Mouse (Mus musculus) CH12.LX (cell line): ENCODE data around the gene BC107364. TPM values are rescaled to one million over a fixed set of nuclear protein-coding genes. Genes with fewer than 3 reads are reported as not detected.

ENCODE experiments used
- DNase-seq: peaks from one replicate; pipeline ENCODE4 v3.0.0-alpha.2; 2013; ENCODE audit errors: extremely low read depth
- H3K27ac ChIP-seq: 2 replicates; pipeline ENCODE4 v1.5.1; 2012; ENCODE audit warnings: low read depth, mild to moderate bottlenecking, control low read depth, moderate library complexity; ENCODE audit not compliant: insufficient read depth
- H3K27me3 ChIP-seq: replicated peaks from 2 replicates; pipeline ENCODE3; 2012; ENCODE audit warnings: inconsistent platforms
- H3K36me3 ChIP-seq, 2 experiments: replicated peaks in 1 of 2; 2 replicates each; pipeline versions ENCODE3 to v1.6.1; 2012; ENCODE audit warnings: inconsistent platforms in 1 of 2, low read length in 1 of 2, mild to moderate bottlenecking in 1 of 2, mixed read lengths in 1 of 2, moderate library complexity in 1 of 2; ENCODE audit not compliant: control insufficient read depth in 1 of 2, insufficient read depth in 1 of 2
- H3K4me1 ChIP-seq, 2 experiments: 2 replicates each; pipeline ENCODE4 v1.6.1; 2012; ENCODE audit warnings: inconsistent platforms in 1 of 2, moderate library complexity in 1 of 2; ENCODE audit not compliant: insufficient read depth in 2 of 2, control insufficient read depth in 1 of 2
- H3K4me2 ChIP-seq: 2 replicates; pipeline ENCODE4 v1.6.1; 2012; ENCODE audit warnings: low read depth, mild to moderate bottlenecking, control low read depth; ENCODE audit not compliant: poor library complexity, insufficient read depth, severe bottlenecking
- H3K4me3 ChIP-seq, 3 experiments: fragments of 150-350 bp in 1 of 3; sonication (generic) in 1 of 3; replicated peaks in 1 of 3; 2 replicates each; pipeline versions ENCODE3 to v1.5.1; 2011 to 2012; ENCODE audit warnings: low read depth in 2 of 3, low read length in 2 of 3, mild to moderate bottlenecking in 2 of 3, moderate library complexity in 2 of 3, control low read depth in 1 of 3, improper control_type of control experiment in 1 of 3, inconsistent platforms in 1 of 3, mixed read lengths in 1 of 3; ENCODE audit not compliant: poor library complexity in 1 of 3
- H3K79me2 ChIP-seq: replicated peaks from 2 replicates; pipeline ENCODE4 v1.6.1; 2012; ENCODE audit warnings: mild to moderate bottlenecking, moderate library complexity; ENCODE audit not compliant: control insufficient read depth, poor library complexity, insufficient read depth, severe bottlenecking; ENCODE audit errors: extremely low read depth
- H3K9ac ChIP-seq: 2 replicates; pipeline ENCODE4 v1.6.1; 2012; ENCODE audit warnings: low read depth, mild to moderate bottlenecking, control low read depth, moderate library complexity; ENCODE audit not compliant: insufficient read depth
- H3K9me3 ChIP-seq: replicated peaks from 2 replicates; pipeline ENCODE3; 2012; ENCODE audit warnings: low read length, inconsistent platforms, mixed read lengths
- CHD2 ChIP-seq: IDR thresholded peaks from 2 replicates; pipeline ENCODE4 v1.6.1; 2011; ENCODE audit warnings: low read length, improper control_type of control experiment
- ELF1 ChIP-seq: IDR thresholded peaks from 2 replicates; pipeline ENCODE4 v1.6.1; 2014; ENCODE audit warnings: low read depth, mild to moderate bottlenecking, inconsistent platforms, low read length, improper control_type of control experiment
- ETS1 ChIP-seq: conservative IDR thresholded peaks from 2 replicates; pipeline ENCODE4 v1.6.1; 2012; ENCODE audit warnings: low read depth, mild to moderate bottlenecking, inconsistent platforms, low read length, improper control_type of control experiment, moderate library complexity
- GABPA ChIP-seq: IDR thresholded peaks from 2 replicates; pipeline ENCODE4 v1.6.1; 2012; ENCODE audit warnings: low read depth, low read length, improper control_type of control experiment, inconsistent platforms; ENCODE audit not compliant: insufficient replicate concordance
- HCFC1 ChIP-seq: IDR thresholded peaks from 2 replicates; pipeline ENCODE4 v1.6.1; 2012; ENCODE audit warnings: low read depth, mild to moderate bottlenecking, inconsistent platforms, low read length, improper control_type of control experiment
- KAT2A ChIP-seq: IDR thresholded peaks from 2 replicates; pipeline ENCODE4 v1.6.1; 2012; ENCODE audit warnings: low read length, improper control_type of control experiment, inconsistent platforms; ENCODE audit not compliant: insufficient replicate concordance
- MAX ChIP-seq: IDR thresholded peaks from 2 replicates; pipeline ENCODE4 v1.6.1; 2011; ENCODE audit warnings: low read length, improper control_type of control experiment
- MAZ ChIP-seq: IDR thresholded peaks from 2 replicates; pipeline ENCODE4 v1.6.1; 2012; ENCODE audit warnings: low read depth, mild to moderate bottlenecking, inconsistent platforms, low read length, improper control_type of control experiment, moderate library complexity
- MXI1 ChIP-seq: IDR thresholded peaks from 2 replicates; pipeline ENCODE4 v1.6.1; 2011; ENCODE audit warnings: mild to moderate bottlenecking, low read depth, low read length, improper control_type of control experiment
- MYC ChIP-seq: IDR thresholded peaks from 2 replicates; pipeline ENCODE4 v1.6.1; 2011; ENCODE audit warnings: low read depth, mild to moderate bottlenecking, improper control_type of control experiment, low read length
- NELFE ChIP-seq: IDR thresholded peaks from 2 replicates; pipeline ENCODE4 v1.6.1; 2011; ENCODE audit warnings: low read depth, low read length, improper control_type of control experiment
- NRF1 ChIP-seq: IDR thresholded peaks from 2 replicates; pipeline ENCODE4 v1.6.1; 2014; ENCODE audit warnings: low read depth, mild to moderate bottlenecking, inconsistent platforms, low read length, improper control_type of control experiment, moderate library complexity
- POLR2A ChIP-seq: IDR thresholded peaks from 2 replicates; pipeline ENCODE4 v1.6.1; 2011; ENCODE audit warnings: low read depth, mild to moderate bottlenecking, improper control_type of control experiment, low read length
- RAD21 ChIP-seq: IDR thresholded peaks from 2 replicates; pipeline ENCODE4 v1.6.1; 2011; ENCODE audit warnings: low read depth, mild to moderate bottlenecking, low read length, improper control_type of control experiment, moderate library complexity
- RCOR1 ChIP-seq: conservative IDR thresholded peaks from 2 replicates; pipeline ENCODE4 v1.6.1; 2012; ENCODE audit warnings: low read depth, mild to moderate bottlenecking, inconsistent platforms, low read length, improper control_type of control experiment
- SIN3A ChIP-seq: IDR thresholded peaks from 2 replicates; pipeline ENCODE4 v1.6.1; 2012; ENCODE audit warnings: low read length, improper control_type of control experiment, inconsistent platforms
- TBP ChIP-seq: conservative IDR thresholded peaks from 2 replicates; pipeline ENCODE4 v1.6.1; 2011; ENCODE audit warnings: low read depth, low read length, improper control_type of control experiment
- TCF12 ChIP-seq: IDR thresholded peaks from 2 replicates; pipeline ENCODE4 v1.6.1; 2014; ENCODE audit warnings: low read depth, mild to moderate bottlenecking, inconsistent platforms, low read length, improper control_type of control experiment
- USF1 ChIP-seq: IDR thresholded peaks from 2 replicates; pipeline ENCODE4 v1.6.1; 2014; ENCODE audit warnings: low read depth, mild to moderate bottlenecking, inconsistent platforms, low read length, improper control_type of control experiment
- ZC3H11A ChIP-seq: IDR thresholded peaks from 2 replicates; pipeline ENCODE4 v1.6.1; 2012; ENCODE audit warnings: low read depth, mild to moderate bottlenecking, inconsistent platforms, low read length, improper control_type of control experiment
- ZKSCAN1 ChIP-seq: IDR thresholded peaks from 2 replicates; pipeline ENCODE4 v1.6.1; 2012; ENCODE audit warnings: low read depth, inconsistent platforms, low read length, improper control_type of control experiment, borderline replicate concordance
- ZMIZ1 ChIP-seq: IDR thresholded peaks from 2 replicates; pipeline ENCODE4 v1.6.1; 2012; ENCODE audit warnings: low read depth, mild to moderate bottlenecking, inconsistent platforms, low read length, improper control_type of control experiment
- dilution Hi-C: fragments of 300-500 bp; cut with MboI; formaldehyde crosslinking; loops from 2 replicates; pipeline ENCODE4 v1.14.3; 2020; ENCODE audit warnings: low sequenced_read_pairs; ENCODE audit not compliant: extremely low pct_unique_long_range_greater_than_20kb, extremely low pct_ligation_motif_present
- in situ Hi-C: fragments of 300-500 bp; cut with MboI; formaldehyde crosslinking; loops from 3 replicates; pipeline ENCODE4 v1.14.3; 2019; ENCODE audit warnings: low sequenced_read_pairs, low pct_ligation_motif_present, low pct_unique_long_range_greater_than_20kb, mixed read lengths
- polyA plus RNA-seq: library from polyadenylated mRNA; unstranded; fragments of >175 nt; gene quantifications from 2 replicates; pipeline ENCODE4 v1.2.1, GENCODE M21; 2012; ENCODE audit warnings: low read depth; ENCODE audit not compliant: insufficient read length
- total RNA-seq, 2 experiments: library from RNA; depleted of rRNA; stranded (reverse); fragments of 300-350 nt in 1 of 2; fragments of >200 nt in 1 of 2; gene quantifications; 2 replicates each; pipeline ENCODE4 v1.2.3; 2012 to 2014

The BC107364 gene
- total and polyA plus RNA-seq, 3 experiments: 0.13 TPM; not detected in 2

GRCm38 (mm10) chr3:96481856-96482255, 29.8 kb upstream of the BC107364 start:
- no peak overlapping the region for H3K4me2 ChIP-seq
- peaks cover 0 to 18% of the 10 kb centered on the region in 2 experiments; a peak in 2 of 4 replicates for H3K4me1 ChIP-seq
- in situ Hi-C loops: no loop called here
- dilution Hi-C loops: no loop called here
- no peak for TF ChIP-seq NELFE
- TF ChIP-seq RAD21: no peak
- no peak for TF ChIP-seq RCOR1
- no peak for TF ChIP-seq TBP
- TF ChIP-seq MXI1: no peak
- TF ChIP-seq ZKSCAN1: no peak
- TF ChIP-seq HCFC1: no peak
- TF ChIP-seq ELF1: no peak
- TF ChIP-seq TCF12: no peak
- no peak for TF ChIP-seq MAX
- no peak for TF ChIP-seq ETS1
- TF ChIP-seq CHD2: no peak
- TF ChIP-seq USF1: no peak
- TF ChIP-seq KAT2A: no peak
- no peak for TF ChIP-seq ZC3H11A
- TF ChIP-seq POLR2A: no peak
- TF ChIP-seq MYC: no peak
- TF ChIP-seq MAZ: no peak
- no peak for TF ChIP-seq NRF1
- TF ChIP-seq ZMIZ1: no peak
- H3K36me3 ChIP-seq: no peaks in the 10 kb centered on the region
- no peak for DNase-seq
- H3K9ac ChIP-seq: no peak overlapping the region
- H3K27ac ChIP-seq: no peak overlapping the region
- H3K79me2 ChIP-seq: no peaks in the 10 kb centered on the region
- peaks cover 40% of the 10 kb centered on the region for H3K27me3 ChIP-seq
- H3K4me3 ChIP-seq: no peak overlapping the region
- H3K9me3 ChIP-seq: peaks cover 2% of the 10 kb centered on the region

DNA sequence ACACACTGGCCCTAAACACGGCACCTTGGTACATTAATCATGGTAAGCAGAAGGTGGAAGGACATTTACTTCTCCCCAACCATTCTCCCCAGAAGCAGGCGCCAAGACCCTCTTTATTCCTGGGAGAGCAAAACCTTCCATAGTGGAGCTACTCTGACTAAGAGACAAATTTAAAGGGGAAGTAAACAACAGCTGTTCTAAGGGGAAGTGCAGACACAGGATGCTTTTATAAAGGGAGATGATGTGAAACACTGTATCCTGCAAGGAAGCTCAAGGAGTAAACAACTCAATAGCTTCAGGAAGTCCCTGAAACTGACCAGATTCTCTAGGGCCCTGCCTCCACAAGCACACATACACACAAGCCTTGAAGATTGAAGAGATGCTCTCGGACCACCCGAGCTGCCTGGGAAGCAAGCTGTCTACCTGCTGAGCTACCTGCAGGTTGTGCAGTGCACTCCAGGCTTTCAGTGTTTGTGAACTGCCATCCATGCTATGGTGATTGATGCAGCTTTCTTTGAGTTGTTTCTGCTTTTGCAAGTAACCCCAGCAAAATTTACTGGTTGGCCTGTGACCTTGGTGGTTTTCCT, 28.7 kb upstream of the BC107364 start:
- Histone ChIP-seq H3K27ac (no peak overlapping the region), H3K36me3 (no peaks in the 10 kb centered on the region), H3K27me3 (peaks cover 46% of the 10 kb centered on the region), H3K4me2 (no peak overlapping the region), H3K4me3 (no peak overlapping the region), H3K9ac (no peak overlapping the region), H3K9me3 (peaks cover 2% of the 10 kb centered on the region), H3K4me1 (peaks cover 0 to 18% of the 10 kb centered on the region in 2 experiments; a peak in 2 of 4 replicates), H3K79me2 (no peaks in the 10 kb centered on the region)
- DNase-seq: no peak
- dilution Hi-C loops (no loop called here), in situ Hi-C loops (no loop called here)
- TF ChIP-seq GABPA (no peak), ELF1 (no peak), MYC (no peak), USF1 (no peak), SIN3A (no peak)
